Mouse (Mus musculus): Measurements from ENCODE around the gene Rap1gds1. TPM values are rescaled to one million over a fixed set of nuclear protein-coding genes. Genes with fewer than 3 reads are reported as not detected.

Rap1gds1 gene
- polyA plus RNA-seq, 1 experiment = 40.1 TPM

GRCm38 (mm10) chr3:139023585-139023984 is 51.4 kb downstream of the Rap1gds1 start:
- no peak overlapping the region for H3K4me2 ChIP-seq (ENCODE audit: low read depth)
- no peaks in the 10 kb centered on the region for H3K27me3 ChIP-seq (ENCODE audit: control insufficient read depth, insufficient read depth, insufficient read length)
- no peak overlapping the region for H3ac ChIP-seq (ENCODE audit: control insufficient read depth, insufficient read length)
- no peak overlapping the region for H3K4me3 ChIP-seq
- peaks cover 22% of the 10 kb centered on the region for H3K79me2 ChIP-seq (ENCODE audit: control insufficient read depth, insufficient read depth)
- H3K36me3 ChIP-seq (ENCODE audit: control insufficient read depth, insufficient read depth) = no peaks in the 10 kb centered on the region
- TF ChIP-seq MAX (IDR thresholded peaks at IDR 0.05; ENCODE audit: low read depth) (no peak), POLR2A (IDR thresholded peaks at IDR 0.05; ENCODE audit: insufficient read length, low read depth) (no peak), REST (IDR thresholded peaks at IDR 0.05; ENCODE audit: insufficient read depth, insufficient read length) (no peak), TCF3 (IDR thresholded peaks at IDR 0.05; ENCODE audit: insufficient read length, low read depth) (no peak), POLR2AphosphoS2 (IDR thresholded peaks at IDR 0.05; ENCODE audit: insufficient read length, low read depth) (no peak), E2F4 (IDR thresholded peaks at IDR 0.05; ENCODE audit: insufficient read depth) (no peak), CEBPB (IDR thresholded peaks at IDR 0.05; ENCODE audit: insufficient read depth, poor library complexity, severe bottlenecking) (no peak), USF1 (IDR thresholded peaks at IDR 0.05; ENCODE audit: low read depth) (no peak), TCF12 (IDR thresholded peaks at IDR 0.05; ENCODE audit: insufficient read depth, poor library complexity, severe bottlenecking) (no peak), SRF (IDR thresholded peaks at IDR 0.05; ENCODE audit: control insufficient read depth, insufficient read length, low read depth) (no peak), MYOD1 (IDR thresholded peaks at IDR 0.05; ENCODE audit: control insufficient read depth in 1 of 3, insufficient read length in 2 of 3, low read depth in 2 of 3) (no peak), MYOG (IDR thresholded peaks at IDR 0.05; ENCODE audit: control insufficient read depth in 1 of 3, insufficient read depth in 1 of 3, insufficient read length in 2 of 3, low read depth in 2 of 3) (no peak)

GRCm38 (mm10) chr3:139012352-139012751 is 62.6 kb downstream of the Rap1gds1 start:
- no peak overlapping the region for H3K4me3 ChIP-seq
- H3K79me2 ChIP-seq (ENCODE audit: control insufficient read depth, insufficient read depth) = no peaks in the 10 kb centered on the region
- TF ChIP-seq POLR2AphosphoS2 (IDR thresholded peaks at IDR 0.05; ENCODE audit: insufficient read length, low read depth) (no peak), TCF3 (IDR thresholded peaks at IDR 0.05; ENCODE audit: insufficient read length, low read depth) (no peak), MYOD1 (IDR thresholded peaks at IDR 0.05; ENCODE audit: control insufficient read depth in 1 of 3, insufficient read length in 2 of 3, low read depth in 2 of 3) (no peak), POLR2A (IDR thresholded peaks at IDR 0.05; ENCODE audit: insufficient read length, low read depth) (no peak), MAX (IDR thresholded peaks at IDR 0.05; ENCODE audit: low read depth) (no peak), CEBPB (IDR thresholded peaks at IDR 0.05; ENCODE audit: insufficient read depth, poor library complexity, severe bottlenecking) (no peak), E2F4 (IDR thresholded peaks at IDR 0.05; ENCODE audit: insufficient read depth) (no peak), SRF (IDR thresholded peaks at IDR 0.05; ENCODE audit: control insufficient read depth, insufficient read length, low read depth) (no peak), REST (IDR thresholded peaks at IDR 0.05; ENCODE audit: insufficient read depth, insufficient read length) (no peak), MYOG (IDR thresholded peaks at IDR 0.05; ENCODE audit: control insufficient read depth in 1 of 3, insufficient read depth in 1 of 3, insufficient read length in 2 of 3, low read depth in 2 of 3) (no peak), TCF12 (IDR thresholded peaks at IDR 0.05; ENCODE audit: insufficient read depth, poor library complexity, severe bottlenecking) (no peak), USF1 (IDR thresholded peaks at IDR 0.05; ENCODE audit: low read depth) (no peak)
- H3K36me3 ChIP-seq (ENCODE audit: control insufficient read depth, insufficient read depth) = peaks cover 13% of the 10 kb centered on the region
- H3ac ChIP-seq (ENCODE audit: control insufficient read depth, insufficient read length) = no peak overlapping the region
- no peaks in the 10 kb centered on the region for H3K27me3 ChIP-seq (ENCODE audit: control insufficient read depth, insufficient read depth, insufficient read length)
- no peak overlapping the region for H3K4me2 ChIP-seq (ENCODE audit: low read depth)

GRCm38 (mm10) chr3:139005669-139006068 is 69.3 kb downstream of the Rap1gds1 start:
- no peak overlapping the region for H3K4me2 ChIP-seq (ENCODE audit: low read depth)
- no peak overlapping the region for H3K4me3 ChIP-seq
- TF ChIP-seq POLR2A (IDR thresholded peaks at IDR 0.05; ENCODE audit: insufficient read length, low read depth) (no peak), POLR2AphosphoS2 (IDR thresholded peaks at IDR 0.05; ENCODE audit: insufficient read length, low read depth) (no peak), SRF (IDR thresholded peaks at IDR 0.05; ENCODE audit: control insufficient read depth, insufficient read length, low read depth) (no peak), CEBPB (IDR thresholded peaks at IDR 0.05; ENCODE audit: insufficient read depth, poor library complexity, severe bottlenecking) (no peak)
- H3K79me2 ChIP-seq (ENCODE audit: control insufficient read depth, insufficient read depth) = no peaks in the 10 kb centered on the region
- H3K27me3 ChIP-seq (ENCODE audit: control insufficient read depth, insufficient read depth, insufficient read length) = no peaks in the 10 kb centered on the region
- H3K36me3 ChIP-seq (ENCODE audit: control insufficient read depth, insufficient read depth) = peaks cover 7% of the 10 kb centered on the region
- H3ac ChIP-seq (ENCODE audit: control insufficient read depth, insufficient read length) = no peak overlapping the region

GRCm38 (mm10) chr3:139002774-139003173 is 72.2 kb downstream of the Rap1gds1 start:
- no peak overlapping the region for H3K4me3 ChIP-seq
- no peaks in the 10 kb centered on the region for H3K79me2 ChIP-seq (ENCODE audit: control insufficient read depth, insufficient read depth)
- H3K36me3 ChIP-seq (ENCODE audit: control insufficient read depth, insufficient read depth) = peaks cover 7% of the 10 kb centered on the region
- no peaks in the 10 kb centered on the region for H3K27me3 ChIP-seq (ENCODE audit: control insufficient read depth, insufficient read depth, insufficient read length)
- no peak overlapping the region for H3K4me2 ChIP-seq (ENCODE audit: low read depth)
- TF ChIP-seq TCF12 (IDR thresholded peaks at IDR 0.05; ENCODE audit: insufficient read depth, poor library complexity, severe bottlenecking) = no peak
- no peak for TF ChIP-seq E2F4 (IDR thresholded peaks at IDR 0.05; ENCODE audit: insufficient read depth)
- TF ChIP-seq POLR2AphosphoS2 (IDR thresholded peaks at IDR 0.05; ENCODE audit: insufficient read length, low read depth) = no peak
- no peak for TF ChIP-seq SRF (IDR thresholded peaks at IDR 0.05; ENCODE audit: control insufficient read depth, insufficient read length, low read depth)
- no peak for TF ChIP-seq TCF3 (IDR thresholded peaks at IDR 0.05; ENCODE audit: insufficient read length, low read depth)
- TF ChIP-seq REST (IDR thresholded peaks at IDR 0.05; ENCODE audit: insufficient read depth, insufficient read length) = no peak
- no peak for TF ChIP-seq POLR2A (IDR thresholded peaks at IDR 0.05; ENCODE audit: insufficient read length, low read depth)
- TF ChIP-seq MYOG (IDR thresholded peaks at IDR 0.05; ENCODE audit: control insufficient read depth in 1 of 3, insufficient read depth in 1 of 3, insufficient read length in 2 of 3, low read depth in 2 of 3) = no peak
- no peak for TF ChIP-seq CEBPB (IDR thresholded peaks at IDR 0.05; ENCODE audit: insufficient read depth, poor library complexity, severe bottlenecking)
- TF ChIP-seq USF1 (IDR thresholded peaks at IDR 0.05; ENCODE audit: low read depth) = no peak
- H3ac ChIP-seq (ENCODE audit: control insufficient read depth, insufficient read length) = no peak overlapping the region

Measured in myocyte (in vitro differentiated cells).